21 mouse cellular contexts compared by ENCODE assay signal in genomic region chr7:102014995-102015394, GRCm38 (mm10). TPM values are rescaled to one million over a fixed set of nuclear protein-coding genes. Genes with fewer than 3 reads are reported as not detected.
DNase-seq lines count a peak whose midpoint lies in the region; ATAC-seq and TF ChIP-seq lines count a peak whose summit lies in the region.
"Had no signal": no experiment of that assay in that cellular context is flagged by ENCODE, and none has a peak within 500 bp of the region (broad histone marks: within the 10 kb centered on the region; RNA-seq: fewer than 3 reads in every experiment).

No protein-coding gene starts in this region.

- H3K4me2 ChIP-seq in hindbrain, embryonic 13.5 days, result no peak overlapping the region
- H3K4me2 ChIP-seq in hindbrain, postnatal 0 days (ENCODE audit: low read depth, low read length), result no peak overlapping the region
- H3K4me2 ChIP-seq: embryonic facial prominence, embryonic 13.5 days; embryonic facial prominence, embryonic 15.5 days; forebrain, embryonic 12.5 days had no signal

- H3K9ac ChIP-seq in hindbrain, embryonic 13.5 days, result no peak overlapping the region
- H3K9ac ChIP-seq in hindbrain, postnatal 0 days (replicated peaks; ENCODE audit: low read length), result no peak overlapping the region
- H3K9ac ChIP-seq: embryonic facial prominence, embryonic 13.5 days; embryonic facial prominence, embryonic 15.5 days; forebrain, embryonic 12.5 days had no signal

- H3K27ac ChIP-seq in hindbrain, embryonic 13.5 days, result peak overlapping the region; percentile 14; the same call in 1 of the 2 replicates
- no peak overlapping the region for H3K27ac ChIP-seq in hindbrain, postnatal 0 days
- H3K27ac ChIP-seq: embryonic facial prominence, embryonic 13.5 days; embryonic facial prominence, embryonic 15.5 days; forebrain, embryonic 10.5 days; forebrain, embryonic 12.5 days had no signal

- H3K4me1 ChIP-seq in hindbrain, embryonic 13.5 days (replicated peaks), result no peaks in the 10 kb centered on the region
- no peaks in the 10 kb centered on the region for H3K4me1 ChIP-seq in hindbrain, postnatal 0 days (ENCODE audit: insufficient read depth, low read length)
- H3K4me1 ChIP-seq: embryonic facial prominence, embryonic 13.5 days; embryonic facial prominence, embryonic 15.5 days; forebrain, embryonic 10.5 days; forebrain, embryonic 12.5 days had no signal

- TF ChIP-seq CTCF in hindbrain, postnatal 0 days (IDR thresholded peaks at IDR 0.05; ENCODE audit: low read depth), result no peak

- H3K27me3 ChIP-seq in hindbrain, embryonic 13.5 days, result no peaks in the 10 kb centered on the region
- H3K27me3 ChIP-seq in hindbrain, postnatal 0 days (ENCODE audit: insufficient read depth, low read length), result no peaks in the 10 kb centered on the region
- H3K27me3 ChIP-seq: embryonic facial prominence, embryonic 13.5 days; embryonic facial prominence, embryonic 15.5 days; forebrain, embryonic 12.5 days had no signal

- H3K4me3 ChIP-seq in hindbrain, embryonic 13.5 days, result no peak overlapping the region
- H3K4me3 ChIP-seq in hindbrain, postnatal 0 days (ENCODE audit: low read length), result no peak overlapping the region
- H3K4me3 ChIP-seq: embryonic facial prominence, embryonic 13.5 days; embryonic facial prominence, embryonic 15.5 days; erythroblast, embryonic 14.5 days; forebrain, embryonic 10.5 days; forebrain, embryonic 12.5 days had no signal

- no peaks in the 10 kb centered on the region for H3K9me3 ChIP-seq in hindbrain, embryonic 13.5 days
- no peaks in the 10 kb centered on the region for H3K9me3 ChIP-seq in hindbrain, postnatal 0 days (ENCODE audit: low read length)
- H3K9me3 ChIP-seq: embryonic facial prominence, embryonic 13.5 days; embryonic facial prominence, embryonic 15.5 days; forebrain, embryonic 10.5 days; forebrain, embryonic 12.5 days had no signal

- no peak for ATAC-seq in hindbrain, embryonic 13.5 days (ENCODE audit: low FRiP score)
- no peak for ATAC-seq in hindbrain, postnatal 0 days
- ATAC-seq: forebrain, embryonic 14.5 days; forebrain, embryonic 16.5 days had no signal

- peaks cover 100% of the 10 kb centered on the region for H3K36me3 ChIP-seq in hindbrain, embryonic 13.5 days
- H3K36me3 ChIP-seq in hindbrain, postnatal 0 days (ENCODE audit: insufficient read depth, low read length), result peaks cover 72% of the 10 kb centered on the region

- DNase-seq in adrenal gland, adult 2 months, result peak; percentile 65
- no peak for DNase-seq in adrenal gland, adult 18-20 months (ENCODE audit: low spot score in 2 of 2)
- peak; percentile 31 to 55 for DNase-seq in adrenal gland, postnatal 36 days
- DNase-seq in adrenal gland, postnatal 25 days, result no peak
- no peak for DNase-seq in hindbrain, postnatal 0 days (ENCODE audit: low spot score)
- DNase-seq: adrenal gland, adult 8-10 months; cerebellum, adult 11 months; cerebellum, adult 18-20 months; cerebellum, adult 8-10 months; cerebellum, adult 9-11 months; cerebellum, postnatal 14 days; cerebellum, postnatal 36 days; embryo, embryonic 11 days had no signal

- 91% methylated on average over 2 of the region's 2 CpGs for WGBS in hindbrain, embryonic 13.5 days
- WGBS in hindbrain, postnatal 0 days, result 83% methylated on average over 2 of the region's 2 CpGs

RNA-seq across cellular contexts. Expression of gene Il18bp, which starts 3.5 kb away (rescaled TPM):
- 10 to 100 TPM in 1 of 2 experiments, 1 to 10 TPM in 1; 6.1 to 22.2 TPM for total RNA-seq in adrenal gland, adult 2 months (2021)
- polyA plus RNA-seq in adrenal gland, adult 2 months (2012; rRNA removed), result 15.5 and 18.2 TPM in 2 replicates
- total RNA-seq in adrenal gland, adult 18-20 months (2021), result 10 to 100 TPM in 1 of 2 experiments, 1 to 10 TPM in 1; 8.4 to 12.5 TPM
- total RNA-seq in adrenal gland, postnatal 36 days (2021), result 1 to 10 TPM; 7.6 to 9.6 TPM
- total RNA-seq in adrenal gland, postnatal 25 days (2021), result 7.4 and 8.9 TPM in 2 replicates
- polyA plus RNA-seq in hindbrain, embryonic 13.5 days (2015; fragmentation: Nextera tagmentation; extraction: Ambion mirVana), result 4.5 and 4.8 TPM in 2 replicates
- total RNA-seq in hindbrain, postnatal 0 days (2014; rRNA removed), result 7.1 and 14.7 TPM in 2 replicates
- polyA plus RNA-seq in hindbrain, postnatal 0 days (2015; fragmentation: Nextera tagmentation; extraction: Ambion mirVana), result 3.0 and 3.3 TPM in 2 replicates

RNA-seq across cellular contexts. Expression of gene Rnf121, which starts 50.3 kb away (rescaled TPM):
- 10 to 100 TPM; 28.5 to 36.9 TPM for total RNA-seq in adrenal gland, adult 2 months (2021)
- polyA plus RNA-seq in adrenal gland, adult 2 months (2012; rRNA removed), result 12.3 and 12.8 TPM in 2 replicates
- total RNA-seq in adrenal gland, adult 18-20 months (2021), result 10 to 100 TPM; 38.5 to 38.7 TPM
- 10 to 100 TPM; 33.0 to 38.6 TPM for total RNA-seq in adrenal gland, postnatal 36 days (2021)
- total RNA-seq in adrenal gland, postnatal 25 days (2021), result 28.5 and 34.7 TPM in 2 replicates
- polyA plus RNA-seq in hindbrain, embryonic 13.5 days (2015; fragmentation: Nextera tagmentation; extraction: Ambion mirVana), result 31.2 and 32.8 TPM in 2 replicates
- total RNA-seq in hindbrain, postnatal 0 days (2014; rRNA removed), result 28.8 and 31.7 TPM in 2 replicates
- polyA plus RNA-seq in hindbrain, postnatal 0 days (2015; fragmentation: Nextera tagmentation; extraction: Ambion mirVana), result 22.6 and 23.8 TPM in 2 replicates

RNA-seq across cellular contexts. Expression of gene Xndc1, which starts 50.3 kb away (rescaled TPM):
- total RNA-seq in adrenal gland, adult 2 months (2021), result 10 to 100 TPM; 11.8 to 12.0 TPM
- polyA plus RNA-seq in adrenal gland, adult 2 months (2012; rRNA removed), result 22.3 and 29.9 TPM in 2 replicates
- total RNA-seq in adrenal gland, adult 18-20 months (2021), result 10 to 100 TPM; 11.6 to 12.6 TPM
- total RNA-seq in adrenal gland, postnatal 36 days (2021), result 10 to 100 TPM in 1 of 2 experiments, 1 to 10 TPM in 1; 9.7 to 12.2 TPM
- total RNA-seq in adrenal gland, postnatal 25 days (2021), result 18.0 and 19.9 TPM in 2 replicates
- polyA plus RNA-seq in hindbrain, embryonic 13.5 days (2015; fragmentation: Nextera tagmentation; extraction: Ambion mirVana), result 28.0 and 28.8 TPM in 2 replicates
- 16.2 and 22.6 TPM in 2 replicates for total RNA-seq in hindbrain, postnatal 0 days (2014; rRNA removed)
- polyA plus RNA-seq in hindbrain, postnatal 0 days (2015; fragmentation: Nextera tagmentation; extraction: Ambion mirVana), result 15.8 and 19.0 TPM in 2 replicates

RNA-seq across cellular contexts. Expression of gene Xntrpc, which starts 50.5 kb away (rescaled TPM):
- total RNA-seq in adrenal gland, adult 2 months (2021), result under 1 TPM; 0.63 to 0.79 TPM
- polyA plus RNA-seq in adrenal gland, adult 2 months (2012; rRNA removed), result 2.4 and 2.5 TPM in 2 replicates
- under 1 TPM; 0.89 to 0.99 TPM for total RNA-seq in adrenal gland, adult 18-20 months (2021)
- total RNA-seq in adrenal gland, postnatal 36 days (2021), result 1 to 10 TPM in 1 of 2 experiments, under 1 TPM in 1; 0.70 to 1.0 TPM
- 0.33 and 1.9 TPM in 2 replicates for total RNA-seq in adrenal gland, postnatal 25 days (2021)
- 1.2 and 1.4 TPM in 2 replicates for polyA plus RNA-seq in hindbrain, embryonic 13.5 days (2015; fragmentation: Nextera tagmentation; extraction: Ambion mirVana)
- total RNA-seq in hindbrain, postnatal 0 days (2014; rRNA removed), result 0.47 and 3.5 TPM in 2 replicates
- polyA plus RNA-seq in hindbrain, postnatal 0 days (2015; fragmentation: Nextera tagmentation; extraction: Ambion mirVana), result 0.40 and 0.42 TPM in 2 replicates
- polyA plus RNA-seq: erythroblast, embryonic 14.5 days had no signal

Comparison
In these comparisons a context has a peak if more than half of its experiments do, and no peak if none do; other contexts are left out.
1. DNase-seq: peak in adrenal gland, adult 2 months (single experiment) and adrenal gland, postnatal 36 days (2 of 2); none in adrenal gland, adult 18-20 months (0 of 2), adrenal gland, postnatal 25 days (single experiment) and hindbrain, postnatal 0 days (single experiment).